Mouse (Mus musculus): ENCODE data around the gene 2010111I01Rik.

DNA sequence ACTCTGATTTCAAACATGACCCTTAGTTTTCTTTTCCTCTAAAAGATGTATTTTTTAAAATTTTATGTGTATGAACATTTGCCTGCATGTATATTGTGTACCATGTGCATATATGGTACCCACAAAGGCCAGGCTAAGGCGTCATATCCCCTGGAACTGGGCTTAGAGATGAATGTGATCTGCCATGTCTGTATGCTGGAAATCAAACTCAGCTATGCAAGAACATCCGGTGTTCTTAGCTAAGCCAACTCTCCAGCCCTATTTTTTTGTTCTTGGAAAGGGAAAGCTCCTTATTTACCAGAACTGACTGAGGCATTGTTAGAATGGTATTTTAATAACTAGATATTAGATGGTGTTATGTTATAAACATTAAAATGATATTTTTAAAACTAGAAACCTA lies 75.2 kb downstream of the 2010111I01Rik start:
- no peak for TF ChIP-seq ZC3H11A (IDR thresholded peaks at IDR 0.05; ENCODE audit: borderline replicate concordance, low read depth, low read length)
- no peak for TF ChIP-seq MAFK (IDR thresholded peaks at IDR 0.05; ENCODE audit: insufficient read depth, low read depth, low read length)
